Mouse (Mus musculus) right cerebral cortex, adult 2 months (tissue): ENCODE data around the gene Tmem72.

Experiments
- DNase-seq, 2 experiments: peaks; one replicate each; pipeline ENCODE4 v3.0.0; 2021 to 2022; ENCODE audit warnings: low spot score in 2 of 2

Gene Tmem72

DNA sequence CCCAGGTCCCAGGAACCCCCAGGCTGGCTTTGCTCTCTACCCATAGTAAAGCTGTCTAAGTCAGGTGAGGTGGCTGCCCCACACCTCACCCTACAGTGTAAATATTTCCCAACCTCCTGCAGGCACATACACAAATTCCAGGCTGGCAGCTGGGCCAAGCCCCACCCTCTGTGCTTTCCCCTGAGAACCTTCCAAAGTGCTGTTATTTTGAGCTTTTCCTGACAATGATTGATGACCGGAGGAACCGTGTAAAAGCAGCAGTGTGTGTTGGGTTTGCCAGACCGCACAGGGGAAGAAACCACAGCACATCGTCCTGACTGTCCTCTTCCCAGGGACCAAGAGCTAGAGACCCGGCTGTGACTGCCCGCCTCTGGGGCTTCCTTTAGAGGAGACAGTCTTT, 66.3 kb downstream of the Tmem72 start, which contains the start of gene Depp1:
Gene Depp1, plus strand, starts transcription at position 204 of the 400 bp plus-strand sequence.
- no peak for DNase-seq

GRCm38 (mm10) chr6:116649811-116650210, 66.9 kb downstream of the Tmem72 start:
- DNase-seq = no peak

GRCm38 (mm10) chr6:116647763-116648162, 69.0 kb downstream of the Tmem72 start:
- no peak for DNase-seq

DNA sequence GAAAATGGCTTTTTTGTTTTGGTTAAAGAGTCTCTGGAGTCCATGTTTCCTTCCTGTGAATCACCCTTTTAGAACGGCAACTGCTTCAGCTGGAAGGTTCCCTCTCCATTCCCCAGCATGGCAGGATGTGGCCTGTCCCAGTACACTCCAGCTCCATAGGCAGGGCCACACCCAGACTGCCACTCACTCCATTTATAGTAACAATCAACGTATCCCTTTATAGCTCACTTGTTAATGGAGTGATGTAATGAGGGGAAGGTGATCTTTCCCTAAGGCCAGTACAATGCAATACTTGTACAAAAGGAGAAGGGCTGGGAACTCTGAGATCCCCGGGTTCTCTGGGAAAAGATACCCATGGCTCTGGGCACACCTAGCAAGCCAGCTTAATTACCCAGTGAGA, 72.4 kb downstream of the Tmem72 start:
- DNase-seq = no peak

DNA sequence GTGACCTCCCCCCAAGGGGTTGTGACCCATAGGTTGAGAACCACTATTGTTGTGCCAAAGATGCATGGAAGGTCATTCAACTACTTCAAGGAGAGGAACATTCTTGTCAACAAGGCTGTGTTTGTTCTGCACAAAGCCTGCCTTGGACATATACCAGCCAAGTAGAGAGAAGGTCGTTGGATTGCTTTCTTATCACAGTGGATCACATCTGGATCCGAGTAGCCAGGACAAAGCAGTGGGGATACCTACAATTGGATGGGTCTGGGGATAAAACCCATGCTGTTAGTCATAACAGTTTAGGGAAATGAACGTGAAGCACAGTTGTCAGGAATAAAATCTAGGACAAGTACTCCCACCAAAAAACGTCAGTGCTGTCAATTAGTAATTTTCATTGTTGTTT, 72.8 kb downstream of the Tmem72 start:
- DNase-seq = no peak

- DNase-seq = peak; percentile 76 to 80
These were observed 73.8 kb downstream of the Tmem72 start for GRCm38 (mm10) chr6:116642942-116643341.

GRCm38 (mm10) chr6:116639663-116640062, 77.0 kb downstream of the Tmem72 start:
- no peak for DNase-seq

- no peak for DNase-seq
These were observed 77.8 kb downstream of the Tmem72 start for GRCm38 (mm10) chr6:116638871-116639270.

DNA sequence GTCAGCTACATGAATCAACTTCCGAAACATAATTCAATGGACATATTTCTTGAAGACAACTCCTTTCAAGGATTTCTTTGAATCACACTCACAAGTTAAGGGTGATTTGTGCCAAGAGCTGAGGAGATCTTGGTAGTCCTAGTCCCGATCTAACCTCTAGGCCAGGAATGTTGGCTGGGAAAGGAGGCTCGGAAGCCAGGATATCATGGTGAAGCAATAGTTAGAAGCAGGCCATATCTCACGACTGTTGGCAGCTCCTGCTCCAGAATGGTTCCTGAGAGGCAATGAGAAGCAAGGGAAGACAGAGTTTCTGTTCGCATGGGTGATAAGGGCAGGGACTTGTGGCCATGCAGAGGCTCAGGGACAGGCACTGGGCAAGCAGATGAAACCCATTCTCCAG, 79.2 kb downstream of the Tmem72 start:
- DNase-seq = no peak

DNA sequence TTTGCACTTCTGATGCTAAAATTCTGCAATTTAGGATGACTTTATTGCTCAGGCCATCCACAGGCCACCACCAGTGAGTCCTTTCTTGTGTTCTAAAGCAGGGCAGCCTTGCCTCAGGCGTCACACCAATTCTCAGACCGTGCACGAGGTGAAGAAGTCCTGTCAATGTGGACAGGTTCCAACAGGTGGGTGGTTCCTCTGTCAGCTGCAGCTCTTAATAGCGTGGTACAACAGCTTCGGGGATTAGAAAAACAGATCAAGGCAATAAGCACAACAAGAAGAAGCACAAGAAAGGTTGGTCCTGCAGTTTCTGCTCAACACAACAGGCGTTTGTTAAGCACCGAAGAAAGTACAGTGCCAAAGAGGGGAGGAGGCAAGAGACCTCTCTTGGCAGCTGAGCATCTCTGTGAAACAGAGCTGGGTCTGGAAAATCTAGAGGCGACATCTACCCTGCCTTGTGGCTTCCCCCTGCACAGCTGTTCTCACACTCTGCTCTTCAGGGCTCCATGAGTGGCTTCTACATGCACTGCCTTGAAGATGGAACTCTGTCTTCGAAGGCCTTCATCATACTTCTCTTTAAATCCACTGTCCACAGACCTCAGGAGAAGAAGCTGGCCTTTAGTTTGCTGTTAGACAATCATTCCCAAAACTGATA, 80.0 kb downstream of the Tmem72 start:
- DNase-seq = no peak

GRCm38 (mm10) chr6:116635251-116636180, 81.2 kb downstream of the Tmem72 start:
- DNase-seq = no peak

DNA sequence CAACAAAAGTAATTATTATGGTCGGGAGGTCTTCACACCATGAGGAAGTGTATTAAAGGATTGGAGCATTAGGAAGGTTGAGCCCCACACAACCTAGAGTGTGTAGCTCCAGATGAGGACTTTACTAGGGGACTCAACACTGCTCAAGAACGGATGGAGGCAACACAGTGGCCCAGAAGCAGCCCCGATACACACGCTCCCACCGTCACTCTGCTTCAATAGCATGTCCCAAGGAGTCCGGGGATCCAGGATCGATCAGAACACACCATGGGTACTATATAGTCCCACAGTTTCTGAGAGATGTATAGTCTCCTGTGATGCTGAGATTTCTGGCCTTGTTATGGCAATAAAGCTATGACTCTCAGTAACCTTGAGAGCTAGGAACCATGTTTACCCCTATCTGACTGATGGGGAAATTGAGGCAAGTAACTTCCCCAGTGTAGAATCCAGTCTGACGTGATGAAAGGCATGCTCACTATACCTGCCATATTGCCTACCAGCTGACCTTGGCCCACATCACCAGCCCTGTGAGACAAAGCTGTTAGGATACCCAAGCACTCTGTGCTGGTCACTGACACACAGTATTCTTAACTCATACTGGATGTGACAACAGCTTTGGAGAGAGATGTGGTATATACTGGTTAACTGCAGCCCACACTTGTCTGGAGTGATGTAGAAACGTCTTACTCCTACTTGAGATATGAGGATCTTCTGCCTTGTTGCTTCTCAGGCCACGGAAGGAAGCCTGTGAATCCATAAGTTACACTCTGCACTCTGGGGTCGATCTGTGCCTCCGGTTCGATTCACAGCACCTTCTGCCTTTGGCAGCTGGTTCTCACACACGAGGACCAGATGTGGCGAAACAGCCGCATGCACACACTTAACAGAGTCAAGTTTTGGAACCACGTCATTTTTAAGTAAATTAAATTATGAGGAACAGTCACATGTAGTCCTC, 82.7 kb downstream of the Tmem72 start:
- no peak for DNase-seq

GRCm38 (mm10) chr6:116632129-116632528, 84.6 kb downstream of the Tmem72 start:
- peak; percentile 83 to 87 for DNase-seq

DNA sequence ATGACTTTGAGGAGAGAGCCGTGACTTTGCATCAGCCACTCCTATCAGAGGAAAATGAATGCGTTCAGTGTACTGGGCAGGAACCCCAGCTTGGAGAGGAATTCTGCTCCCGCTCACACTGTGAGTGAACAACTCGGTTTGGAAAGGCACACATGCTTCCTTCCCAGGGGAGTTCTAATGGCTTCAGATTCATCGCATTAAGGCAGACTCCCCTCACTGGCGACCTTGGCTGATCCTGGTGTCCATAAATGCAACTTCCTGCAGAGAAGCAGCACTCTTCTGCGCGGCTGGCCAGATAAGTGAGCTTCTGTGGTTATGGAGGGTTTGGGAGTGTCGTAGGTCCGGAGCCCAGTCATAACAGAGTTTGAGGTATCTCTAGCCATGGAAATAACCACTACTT, 86.9 kb downstream of the Tmem72 start:
- no peak for DNase-seq
